Mouse (Mus musculus) mouse trophoblast stem cell (cell line): ENCODE measurements around the gene Ddx46.

ENCODE experiments used
- in situ Hi-C, 2 experiments: fragments of 300-500 bp; cut with MseI, MboI; formaldehyde crosslinking; loops; 2 replicates in 1 of 2; 3 replicates in 1 of 2; pipeline ENCODE4 v1.15.1; 2025

Gene Ddx46

DNA sequence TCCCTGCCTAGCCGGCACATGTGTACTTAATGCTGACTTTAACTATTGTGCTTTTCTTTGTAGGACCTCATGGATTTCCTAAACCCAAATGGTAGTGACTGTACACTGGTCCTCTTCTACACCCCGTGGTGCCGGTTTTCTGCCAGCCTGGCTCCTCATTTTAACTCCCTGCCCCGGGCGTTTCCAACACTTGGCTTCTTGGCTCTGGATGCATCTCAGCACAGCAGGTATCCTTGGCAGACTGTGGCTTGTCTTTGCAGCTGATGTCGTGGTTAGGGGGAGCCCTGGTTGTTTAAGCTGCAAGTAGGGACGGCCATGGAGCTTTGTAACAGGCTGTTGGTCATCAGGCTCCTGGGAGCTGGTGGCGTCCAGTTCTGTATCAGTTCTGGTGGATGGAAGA is 86.7 kb downstream of the Ddx46 start:
- in situ Hi-C loops, result no loop called here

DNA sequence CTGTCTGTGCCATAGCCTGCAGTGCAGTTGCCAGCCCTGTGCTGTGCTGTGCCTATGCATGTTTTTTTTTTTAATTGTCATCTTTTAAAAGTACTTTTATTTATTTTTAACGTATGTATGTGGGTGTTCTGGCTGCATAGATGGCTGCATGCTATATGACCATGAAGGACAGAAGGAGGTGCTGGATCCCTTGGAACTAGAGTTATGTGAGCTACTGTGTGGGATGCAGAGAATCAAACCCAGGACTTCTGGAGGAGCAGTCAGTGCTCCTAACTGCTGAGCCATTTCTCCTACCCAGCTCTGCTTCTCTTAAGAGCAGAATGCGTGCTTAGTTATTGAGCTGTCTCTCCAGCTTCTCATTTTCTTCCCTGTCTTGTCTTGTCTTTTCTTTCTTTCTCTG is 87.2 kb downstream of the Ddx46 start:
- in situ Hi-C loops, result no loop called here

GRCm38 (mm10) chr13:55726598-55727119 is 91.8 kb downstream of the Ddx46 start:
- in situ Hi-C loops, result no loop called here

DNA sequence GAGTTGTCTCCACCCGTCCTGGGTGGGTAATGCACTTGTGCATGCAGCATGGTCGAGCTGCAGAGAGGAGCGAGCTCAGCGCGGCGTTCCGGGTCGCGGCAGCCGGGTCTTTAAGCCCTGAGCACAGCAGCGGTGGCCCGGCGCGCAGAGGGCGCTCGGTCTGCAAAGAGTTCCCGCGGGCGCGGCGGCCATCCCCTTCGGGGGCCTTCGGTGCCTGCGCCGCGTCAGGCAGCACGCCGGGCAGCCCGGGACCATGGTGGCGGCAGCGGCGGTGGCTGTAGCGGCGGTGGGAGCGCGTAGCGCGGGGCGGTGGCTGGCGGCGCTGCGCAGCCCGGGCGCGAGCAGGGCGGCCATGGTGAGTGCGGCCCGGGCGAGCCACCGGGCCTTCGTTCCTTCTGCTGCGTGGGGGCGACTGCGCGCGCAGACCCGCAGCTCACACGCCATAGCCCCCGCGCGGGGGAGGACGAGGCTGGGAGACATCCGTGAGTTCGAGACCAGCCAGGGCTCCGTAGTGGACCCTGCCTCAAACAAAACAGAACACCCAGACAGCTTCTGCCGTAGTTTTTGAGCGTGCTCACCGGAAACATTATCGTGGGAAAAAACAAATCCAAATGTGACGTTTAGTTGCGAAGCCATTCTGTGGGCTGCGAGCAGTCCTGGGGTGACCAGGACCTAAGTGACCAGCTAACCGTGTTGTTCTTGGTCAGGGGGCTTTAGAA is 92.5 kb downstream of the Ddx46 start, which contains the start of gene Pcbd2:
TSS of gene Pcbd2 (plus strand) at position 249 of the 719 bp plus-strand sequence.
- in situ Hi-C loops, result no loop called here

GRCm38 (mm10) chr13:55727839-55728238 is 93.0 kb downstream of the Ddx46 start:
- in situ Hi-C loops, result no loop called here

DNA sequence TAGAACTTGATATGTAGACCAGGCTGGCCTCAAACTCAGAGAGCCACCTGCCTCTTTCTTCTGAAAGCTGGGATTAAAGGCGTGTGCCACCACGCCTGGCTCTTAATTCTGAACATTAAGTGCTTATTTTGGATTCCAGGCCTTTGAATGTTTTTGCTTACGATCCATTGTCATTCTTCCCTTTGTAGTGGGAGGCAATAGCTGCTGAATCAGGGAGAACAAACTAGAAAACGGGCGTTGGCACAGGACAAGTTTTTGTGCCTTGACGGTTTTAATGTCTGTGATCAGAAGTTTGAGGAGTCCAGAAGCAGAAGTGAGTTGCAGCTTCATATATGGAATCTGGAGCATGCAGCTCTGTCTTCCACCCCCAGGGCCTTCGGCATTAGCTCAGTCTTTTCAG is 95.9 kb downstream of the Ddx46 start:
- in situ Hi-C loops, result no loop called here
